Mouse (Mus musculus): Measurements from ENCODE around the gene Cxcl17. TPM values are rescaled to one million over a fixed set of nuclear protein-coding genes. Genes with fewer than 3 reads are reported as not detected.
A peak's percentile ranks its signal among the peaks of the same experiment; 100 is the strongest.

Cxcl17 gene
- polyA plus RNA-seq, 2 experiments from 2014 or later = not detected

DNA sequence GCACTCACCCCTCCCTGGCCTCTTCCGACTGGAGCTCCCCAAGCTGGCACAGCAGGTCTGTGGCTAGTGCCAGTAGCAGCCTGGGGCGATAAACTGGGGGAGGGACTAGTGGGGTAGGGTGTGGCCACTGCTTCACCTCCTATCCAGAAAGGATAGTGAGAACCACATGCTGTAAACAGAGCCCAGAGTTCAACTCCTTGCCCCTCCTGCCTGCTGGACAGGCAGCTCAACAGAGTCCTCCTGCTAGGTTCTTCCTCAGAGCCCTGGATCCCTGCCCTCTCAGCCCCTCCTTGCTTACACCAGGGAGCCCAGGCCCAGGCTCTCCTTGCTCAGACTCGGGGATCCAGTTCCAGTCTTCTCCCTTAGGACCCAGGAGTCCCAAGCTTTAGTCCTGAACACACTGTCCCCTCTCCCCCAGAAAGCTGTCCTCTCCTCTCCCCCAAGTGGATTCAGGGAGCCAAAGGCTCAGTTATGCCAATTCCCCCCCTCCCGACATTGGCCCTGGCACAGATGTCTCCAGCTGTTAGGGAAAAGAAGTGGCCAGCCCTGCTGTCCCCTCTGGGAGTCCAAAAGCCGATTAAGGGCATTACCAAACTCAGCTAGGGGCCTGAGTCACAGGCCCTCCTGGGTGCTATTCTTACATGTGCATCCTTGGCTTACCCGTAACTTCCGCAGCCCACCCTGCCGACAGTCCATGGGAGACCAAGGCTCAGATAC, 22.5 kb downstream of the Cxcl17 start:
- ATAC-seq = no peak

GRCm38 (mm10) chr7:25388916-25389315, 23.8 kb downstream of the Cxcl17 start:
- ATAC-seq = no peak

GRCm38 (mm10) chr7:25387811-25388440, 24.8 kb downstream of the Cxcl17 start:
- no peak for ATAC-seq

- peak; percentile 90 for ATAC-seq
These were observed 26.7 kb downstream of the Cxcl17 start for GRCm38 (mm10) chr7:25385850-25386555.

DNA sequence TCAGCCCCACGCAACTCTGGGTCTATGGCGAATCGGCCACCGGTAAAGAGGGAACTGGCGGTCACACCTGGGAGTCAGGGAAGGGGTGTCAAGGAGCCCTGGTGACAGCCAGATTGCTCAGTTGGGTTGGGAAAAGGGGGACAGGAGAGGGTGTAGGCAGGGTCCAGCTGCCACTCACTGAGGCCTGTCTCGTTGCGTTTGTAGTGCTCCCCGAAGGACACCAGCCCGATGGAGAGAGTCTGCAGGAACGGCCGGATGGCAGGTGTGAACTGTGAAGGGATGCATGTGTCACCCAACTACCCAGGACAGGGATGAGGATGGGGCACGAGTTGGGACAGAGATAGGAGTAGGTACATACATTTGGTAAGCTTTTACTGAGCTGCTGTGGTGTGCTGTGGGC, 27.4 kb downstream of the Cxcl17 start:
- no peak for ATAC-seq

DNA sequence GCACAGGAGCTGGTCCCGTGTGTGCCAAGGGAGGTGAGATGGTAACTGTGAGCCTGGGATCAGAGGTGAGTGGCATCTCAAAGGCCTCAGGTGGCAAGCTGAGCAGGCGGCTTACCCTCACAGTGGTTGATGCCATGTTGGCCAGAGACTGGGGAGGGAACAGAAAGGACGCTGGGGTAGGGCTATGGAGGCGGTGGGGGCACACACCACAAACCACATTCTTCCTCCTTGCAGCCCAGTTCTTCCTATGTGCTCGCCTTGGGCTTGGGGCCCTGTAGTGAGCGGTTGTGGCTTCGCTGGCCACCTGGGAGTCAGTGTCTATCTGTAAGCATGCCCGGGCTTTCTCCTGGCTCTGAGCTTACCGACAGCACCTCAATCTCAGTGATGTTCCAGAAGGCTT, 27.9 kb downstream of the Cxcl17 start:
- no peak for ATAC-seq

DNA sequence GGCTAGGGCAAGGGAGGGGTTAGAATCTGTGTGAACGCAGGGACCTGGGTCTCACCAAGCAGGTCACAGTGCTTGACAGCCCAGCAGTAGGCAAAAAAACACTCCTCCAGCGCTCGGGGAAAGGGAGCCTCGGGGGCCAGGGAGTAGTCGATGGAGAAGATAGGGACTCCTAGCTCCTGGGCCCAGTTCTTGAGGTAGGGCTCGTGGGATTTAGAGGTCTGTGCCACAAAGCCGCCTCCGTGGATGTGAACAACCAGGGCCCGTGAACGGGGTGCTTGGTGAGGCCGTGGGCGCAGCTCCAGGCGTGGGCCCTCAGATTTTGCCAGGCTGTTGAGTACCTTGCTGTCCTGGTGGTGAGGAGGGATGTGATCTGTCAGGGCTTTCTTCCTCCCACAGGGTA, 28.4 kb downstream of the Cxcl17 start:
- ATAC-seq = no peak

DNA sequence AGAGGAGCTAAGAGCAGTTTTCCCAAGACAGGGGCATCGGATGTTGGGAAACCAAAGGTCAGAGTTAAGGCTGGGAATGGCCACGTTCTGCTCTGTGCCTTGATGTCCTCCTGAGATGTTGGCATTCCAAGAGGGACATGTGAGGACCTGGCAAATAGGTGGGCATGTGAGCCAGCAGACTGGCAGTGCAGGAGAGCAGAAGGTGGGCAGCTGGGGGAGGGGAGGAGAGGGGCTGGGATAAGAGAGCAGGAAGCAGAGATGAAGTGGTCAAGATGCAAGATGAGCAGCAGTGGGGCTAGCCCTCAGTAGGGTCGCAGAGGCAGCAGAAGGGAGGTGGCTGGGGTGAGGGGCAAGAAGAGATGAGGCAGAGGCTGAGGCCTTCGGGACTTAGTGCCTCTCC, 28.8 kb downstream of the Cxcl17 start:
- no peak for ATAC-seq

DNA sequence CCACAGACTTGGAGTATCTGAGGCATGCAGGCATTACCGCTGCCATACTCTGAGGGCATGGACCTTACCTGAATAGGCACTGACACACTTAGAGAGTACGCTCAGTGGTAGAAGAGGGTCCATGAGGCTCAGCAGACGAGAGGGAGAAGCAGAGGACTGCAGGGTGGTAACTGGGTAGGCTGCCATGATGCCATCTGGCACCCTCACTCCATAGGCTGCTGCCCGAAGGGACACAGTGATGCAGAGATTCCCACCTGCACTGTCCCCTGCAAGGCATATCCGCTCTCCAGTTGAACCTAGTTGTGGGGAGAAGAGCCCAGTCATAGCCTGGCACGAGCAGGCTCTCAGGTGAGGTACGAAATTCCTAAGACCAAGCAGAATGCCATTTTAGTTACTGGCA, 29.3 kb downstream of the Cxcl17 start:
- ATAC-seq = no peak

DNA sequence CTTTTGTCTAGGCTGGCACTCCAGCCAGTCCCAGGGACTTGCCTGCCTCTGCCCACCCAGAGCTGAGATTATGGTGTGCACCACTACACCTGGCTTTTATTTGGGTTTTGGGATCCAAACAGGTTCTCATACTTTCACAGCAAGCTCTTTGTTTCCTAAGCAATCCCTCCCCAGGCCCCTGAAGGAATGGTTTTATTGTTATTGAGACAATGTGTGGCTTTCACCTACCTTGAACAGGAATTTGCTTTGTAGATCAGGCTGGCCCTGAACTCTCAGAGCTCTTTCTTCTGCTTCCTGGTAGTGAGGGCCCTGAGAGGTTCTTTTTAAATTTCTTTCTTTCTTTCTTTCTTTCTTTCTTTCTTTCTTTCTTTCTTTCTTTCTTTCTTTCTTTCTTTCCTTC, 30.1 kb downstream of the Cxcl17 start:
- ATAC-seq = no peak

- no peak for ATAC-seq
These were observed 31.4 kb downstream of the Cxcl17 start for GRCm38 (mm10) chr7:25381284-25381680.

- no peak for ATAC-seq
These were observed 32.0 kb downstream of the Cxcl17 start for GRCm38 (mm10) chr7:25380392-25381283.

DNA sequence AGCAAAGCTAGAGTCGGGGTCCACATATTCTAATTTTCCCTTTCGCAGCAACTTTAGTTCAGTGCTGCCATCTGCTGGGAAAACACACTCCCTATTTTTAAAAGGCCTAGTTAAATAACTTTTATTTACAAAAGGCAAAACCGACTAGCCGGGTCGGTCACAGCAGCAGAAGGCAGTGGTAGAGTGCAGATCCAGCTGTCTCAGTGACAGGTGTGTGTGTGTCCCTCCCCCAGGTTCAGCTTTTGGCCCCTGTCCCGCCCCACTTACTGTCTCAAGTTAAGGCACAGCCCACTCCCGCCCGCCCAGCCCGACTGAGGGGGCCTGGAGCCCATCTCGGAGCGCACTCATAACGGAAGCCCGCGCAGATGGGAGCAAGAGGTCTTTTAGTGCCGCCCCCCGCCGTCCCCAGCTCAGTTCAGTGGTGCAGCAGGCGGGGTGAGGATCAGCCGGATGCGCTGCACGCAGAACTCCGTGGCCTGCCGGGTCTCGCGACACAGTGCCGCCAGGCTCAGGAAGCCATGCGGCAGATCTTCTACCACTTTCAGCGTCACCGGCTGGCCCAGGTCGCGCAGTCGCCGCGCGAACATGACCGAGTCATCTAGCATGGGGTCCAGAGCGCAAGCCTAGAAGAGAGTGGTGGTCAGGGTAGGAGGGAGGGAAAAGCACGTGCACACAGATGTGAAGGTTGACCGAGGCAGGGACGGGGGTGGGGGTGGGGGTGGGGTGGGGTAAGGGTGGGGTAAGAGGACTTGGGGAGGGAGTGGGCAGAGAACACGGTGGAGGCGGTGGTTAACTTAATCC, 32.9 kb downstream of the Cxcl17 start:
- ATAC-seq = peak; percentile 92

DNA sequence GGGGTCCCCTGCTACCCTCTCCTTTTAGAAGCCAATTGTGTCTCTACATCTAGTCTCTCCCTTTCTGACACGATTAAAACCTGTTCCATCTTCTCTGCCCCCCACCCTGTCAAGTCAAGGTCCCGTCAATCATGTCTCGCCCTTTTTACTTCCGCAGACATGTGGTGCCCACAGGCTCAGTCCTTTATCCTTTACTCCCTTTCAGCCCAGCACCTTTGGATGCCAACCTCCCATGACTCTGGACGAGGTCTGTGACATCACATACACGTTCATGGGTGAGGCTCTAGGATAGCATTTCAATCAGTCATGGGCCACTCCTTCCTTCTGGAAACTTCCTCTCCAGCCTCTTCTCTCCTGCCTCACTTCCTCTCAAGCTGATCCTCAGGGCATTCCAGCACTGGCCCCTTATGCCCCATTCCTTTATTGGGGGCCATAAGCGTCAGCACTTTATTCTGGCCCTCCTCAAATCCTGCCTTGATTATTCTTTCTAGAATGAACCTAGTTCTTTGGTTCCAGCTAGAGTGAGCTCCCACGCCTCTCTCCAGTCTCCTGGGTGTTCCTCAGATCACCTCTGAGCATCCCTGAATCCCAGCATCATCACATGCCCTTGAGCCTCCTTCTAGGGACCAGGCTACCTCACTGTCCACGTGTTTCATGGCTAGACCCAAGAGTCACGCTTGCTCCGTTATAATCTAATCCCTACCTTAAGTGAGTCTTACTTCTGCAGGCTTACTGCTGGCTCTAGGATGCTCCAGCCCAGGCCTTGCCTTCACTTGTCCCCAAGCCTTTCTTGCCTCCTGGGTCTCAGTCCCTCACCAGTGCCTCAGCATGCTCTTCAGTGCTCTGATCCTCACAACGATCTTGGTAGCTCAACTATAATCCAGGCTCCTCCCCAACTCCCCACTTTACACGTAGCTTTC, 34.2 kb downstream of the Cxcl17 start:
- no peak for ATAC-seq

- no peak for ATAC-seq
These were observed 35.5 kb downstream of the Cxcl17 start for GRCm38 (mm10) chr7:25377100-25377700.

GRCm38 (mm10) chr7:25376556-25376955, 36.1 kb downstream of the Cxcl17 start:
- no peak for ATAC-seq

- no peak for ATAC-seq
These were observed 40.2 kb downstream of the Cxcl17 start for GRCm38 (mm10) chr7:25372441-25372840.

- ATAC-seq = no peak
These were observed 43.5 kb downstream of the Cxcl17 start, which contains the start of gene Cnfn for GRCm38 (mm10) chr7:25369058-25369749. Cnfn (minus strand) TSS chr7:25369724.

DNA sequence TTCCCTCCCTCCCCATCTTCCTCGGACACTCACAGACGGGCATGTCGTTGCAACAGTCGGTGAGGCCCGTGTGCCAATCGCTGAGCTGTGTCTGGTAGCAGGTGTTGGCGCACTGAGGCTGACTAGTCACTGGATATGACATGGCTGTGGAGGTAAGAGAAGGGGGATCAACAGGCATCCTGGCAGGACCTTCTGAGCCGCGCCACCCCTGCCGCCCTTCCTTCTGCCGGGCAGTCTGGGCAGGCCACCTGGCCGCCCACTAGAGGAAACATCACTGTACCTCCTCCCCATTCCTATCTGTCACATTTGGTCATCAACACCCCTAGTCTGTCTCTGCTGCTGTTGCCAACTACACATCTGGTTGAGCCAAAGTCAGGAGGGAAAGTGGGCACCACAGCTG, 44.4 kb downstream of the Cxcl17 start:
- ATAC-seq = no peak
